Mouse (Mus musculus) left cerebral cortex, postnatal 14 days (tissue): Measurements from ENCODE around the gene Ldb2. TPM values are rescaled to one million over a fixed set of nuclear protein-coding genes. Genes with fewer than 3 reads are reported as not detected.
A peak's percentile ranks its signal among the peaks of the same experiment; 100 is the strongest.

Experiments
- DNase-seq, 2 experiments: peaks; one replicate each; pipeline ENCODE4 v3.0.0; 2021 to 2022; ENCODE audit warnings: low spot score in 2 of 2, mixed read lengths in 1 of 2
- intact Hi-C: fragments of 180-260 bp; cut with DNase I; formaldehyde crosslinking; loops from one replicate; pipeline ENCODE4 v1.15.1; 2025
- total RNA-seq, 2 experiments: library from RNA; stranded (reverse); gene quantifications; 2 replicates each; pipeline ENCODE4 v1.2.3; 2021

Ldb2 gene
- total RNA-seq, 2 experiments from 2014 or later = 57.4 to 66.5 TPM

DNA sequence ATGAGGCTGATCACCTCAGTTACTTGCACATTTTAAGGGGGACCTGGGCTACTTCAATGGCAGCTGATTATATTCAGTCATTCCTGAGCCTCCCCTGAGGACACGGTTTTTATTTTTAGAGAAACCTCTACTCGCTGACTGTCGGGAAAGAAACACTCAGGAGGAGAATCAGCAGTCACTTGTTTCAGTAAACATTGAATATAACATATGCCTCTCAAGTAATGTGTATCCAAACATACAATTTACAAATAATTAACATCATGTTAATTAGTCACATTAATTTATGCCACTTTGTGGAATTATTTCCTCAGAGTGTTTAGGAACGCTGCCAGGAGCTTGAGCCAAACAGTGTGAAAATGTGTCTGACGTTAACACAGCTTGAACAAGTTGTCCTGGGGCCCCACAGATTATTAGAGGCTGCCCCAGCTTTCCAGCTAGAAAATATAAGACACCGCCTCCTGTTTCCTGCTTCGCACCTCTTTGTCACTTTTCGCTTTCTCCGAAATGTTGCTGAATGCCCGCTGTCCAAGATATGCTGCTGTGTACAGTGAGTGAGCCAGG is 219.5 kb downstream of the Ldb2 start:
- intact Hi-C loops = no loop called here
- peak in 1 of 2 experiments; percentile 16 for DNase-seq

DNA sequence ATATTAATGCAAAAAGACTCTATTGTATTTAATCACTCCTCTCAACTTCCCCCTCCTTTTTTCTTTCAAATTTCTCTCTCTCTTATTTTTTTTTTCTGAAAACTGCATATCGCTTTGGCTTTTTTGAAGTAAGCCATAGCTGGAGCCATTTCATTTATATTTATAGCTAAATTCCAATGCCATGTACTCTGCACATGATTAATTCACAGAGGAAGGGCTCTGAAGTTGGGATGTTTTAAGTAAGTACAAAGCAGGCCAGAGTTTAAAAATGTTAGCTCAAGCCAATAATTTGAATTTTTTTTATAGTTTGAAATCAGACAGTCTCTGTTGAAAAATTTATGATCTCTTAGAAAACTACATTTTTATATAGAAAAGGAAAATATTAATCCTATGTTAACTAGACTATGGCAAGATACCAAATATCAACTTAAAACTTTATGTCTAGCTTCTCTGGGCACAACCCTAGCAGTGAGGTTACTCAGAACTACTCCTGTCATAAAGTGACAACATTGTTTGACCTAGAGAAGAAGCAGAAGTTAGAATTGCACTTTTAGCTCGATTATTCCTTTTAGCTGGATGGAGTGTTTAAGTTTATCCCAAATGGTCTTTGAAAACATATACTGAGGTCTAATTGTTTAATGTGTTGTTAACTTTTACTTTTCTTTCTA is 222.7 kb downstream of the Ldb2 start:
- DNase-seq = no peak
- intact Hi-C loops = no loop called here

DNA sequence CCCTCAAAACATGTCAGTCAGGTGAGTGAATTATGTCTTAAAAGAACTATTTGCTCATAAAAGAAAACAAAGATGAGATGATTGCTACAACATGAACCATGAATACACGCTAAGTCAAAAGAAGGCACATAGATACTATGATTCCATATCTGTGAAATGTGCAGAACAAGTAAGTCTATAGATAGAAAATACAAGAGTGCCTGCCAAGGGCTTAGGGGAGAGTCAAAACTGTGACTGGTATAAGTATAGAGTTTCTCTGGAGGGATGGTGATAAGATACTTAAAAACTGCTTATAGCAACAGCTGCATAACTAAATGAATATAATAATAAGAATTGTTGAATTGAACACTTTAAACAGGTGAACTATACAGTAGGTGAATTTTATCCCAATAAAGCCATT is 224.8 kb downstream of the Ldb2 start:
- no peak for DNase-seq
- intact Hi-C loops = no loop called here

DNA sequence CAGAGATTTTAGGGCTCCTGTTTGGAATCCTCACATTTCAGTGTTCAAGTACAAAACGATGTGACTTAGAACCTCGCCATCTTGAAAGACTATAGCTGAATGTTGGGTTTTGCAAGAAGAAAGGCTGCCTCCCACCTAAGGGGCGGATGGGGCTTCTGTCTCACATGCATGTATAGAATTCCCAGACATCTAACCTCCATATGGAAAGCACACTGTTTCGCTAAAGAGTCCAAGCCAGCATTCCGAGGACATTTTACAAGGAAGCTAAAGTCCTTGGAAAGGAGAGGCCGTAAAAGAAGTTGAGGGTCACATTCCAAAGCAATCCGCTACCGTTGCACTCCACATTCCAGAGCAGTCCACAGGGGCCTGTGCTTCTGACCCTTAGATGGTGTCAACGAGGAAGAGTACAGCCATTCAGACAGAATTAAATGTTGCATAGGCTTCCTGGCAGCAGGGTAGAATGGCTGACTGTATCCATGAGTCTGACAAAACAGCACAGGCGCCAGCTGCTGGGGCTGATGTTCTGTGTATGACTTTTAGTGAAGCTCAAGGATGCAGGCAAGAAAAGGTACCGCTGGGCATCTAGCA is 245.6 kb downstream of the Ldb2 start:
- intact Hi-C loops = no loop called here
- no peak for DNase-seq

DNA sequence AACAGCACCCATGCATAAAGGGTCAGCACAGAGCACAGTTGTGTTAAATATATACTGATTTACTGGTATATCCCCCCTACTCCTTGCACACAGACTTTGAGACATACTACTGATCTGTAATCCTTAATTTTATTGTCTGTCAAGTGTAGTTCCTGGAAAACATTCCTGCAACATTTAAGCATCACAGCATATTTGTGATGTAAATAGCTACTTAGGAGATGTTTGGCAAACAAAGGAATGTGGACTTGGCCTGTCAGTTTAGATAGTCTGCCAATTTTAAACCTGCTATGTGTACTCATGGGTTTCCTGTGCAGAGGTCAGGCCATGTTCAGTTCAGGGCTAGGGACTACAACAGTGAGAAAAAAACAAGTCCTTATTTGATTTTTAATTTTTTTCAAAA is 246.3 kb downstream of the Ldb2 start:
- intact Hi-C loops = no loop called here
- no peak for DNase-seq

DNA sequence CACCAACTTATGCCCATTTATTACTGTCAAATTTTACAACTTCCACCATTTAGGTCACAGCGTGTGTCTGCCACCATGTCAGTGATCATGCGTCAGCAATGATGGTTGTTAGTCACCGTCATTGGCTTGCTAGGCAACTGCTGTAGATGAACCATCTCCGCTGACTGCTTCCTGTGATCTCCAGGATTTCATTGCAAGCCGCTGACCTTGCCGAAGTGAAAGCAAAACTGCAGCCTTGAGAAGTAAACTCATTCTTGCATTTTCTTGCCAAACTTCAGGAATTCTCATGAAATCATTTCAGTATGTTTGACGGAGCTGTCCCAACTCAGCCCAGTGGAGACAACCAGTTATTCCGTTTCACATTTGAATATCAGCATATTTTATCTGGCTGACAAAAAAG is 247.4 kb downstream of the Ldb2 start:
- no peak for DNase-seq
- intact Hi-C loops = no loop called here

DNA sequence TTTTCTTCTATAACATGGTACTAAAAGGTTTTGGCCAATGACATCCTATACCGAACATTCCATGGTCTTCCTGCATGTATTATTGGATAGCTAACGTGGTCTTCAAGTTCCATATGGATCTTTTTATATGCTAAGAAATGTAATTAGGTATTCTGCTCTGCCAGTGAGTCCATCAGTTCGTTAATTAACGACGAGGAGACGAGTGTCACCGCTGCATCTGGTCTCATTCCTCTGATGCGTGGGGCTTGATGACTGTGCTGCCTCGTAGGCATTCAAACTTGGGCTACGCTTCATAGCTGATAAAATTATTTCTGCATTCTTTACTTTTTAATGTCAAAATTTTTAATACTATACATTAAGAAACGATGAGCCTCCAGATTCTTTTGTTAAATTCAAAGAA is 251.0 kb downstream of the Ldb2 start:
- intact Hi-C loops = no loop called here
- DNase-seq = no peak

DNA sequence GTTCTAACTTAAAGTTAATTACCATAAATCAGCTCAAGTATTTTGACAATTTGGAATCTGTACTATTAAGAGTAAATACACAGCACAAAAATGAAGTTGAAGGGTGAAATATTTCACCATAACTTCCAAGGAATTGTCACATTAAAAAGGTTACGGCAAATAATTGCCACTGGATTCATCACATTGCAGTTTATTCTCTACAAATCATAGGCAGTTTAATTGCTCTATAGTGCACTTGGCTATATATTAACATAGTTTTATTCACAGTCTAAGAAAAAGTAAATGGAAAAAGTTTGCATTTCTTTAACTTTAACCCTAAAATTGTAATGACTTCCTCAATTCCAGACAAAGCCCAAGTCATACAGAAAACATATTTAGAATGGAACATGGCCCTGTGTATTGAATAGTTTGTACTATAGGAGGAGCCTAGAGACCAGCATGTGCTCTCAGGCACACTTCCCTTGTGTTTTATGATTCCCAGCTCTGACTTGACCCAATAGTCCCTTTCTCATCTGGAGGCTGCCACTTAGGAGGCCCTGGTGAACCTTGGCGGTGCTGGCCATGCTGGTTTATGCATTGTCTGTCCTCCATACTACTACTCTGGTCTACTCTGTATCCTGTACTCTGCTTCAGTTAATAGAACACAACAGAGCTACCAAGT is 255.9 kb downstream of the Ldb2 start:
- no peak for DNase-seq
- intact Hi-C loops = no loop called here

DNA sequence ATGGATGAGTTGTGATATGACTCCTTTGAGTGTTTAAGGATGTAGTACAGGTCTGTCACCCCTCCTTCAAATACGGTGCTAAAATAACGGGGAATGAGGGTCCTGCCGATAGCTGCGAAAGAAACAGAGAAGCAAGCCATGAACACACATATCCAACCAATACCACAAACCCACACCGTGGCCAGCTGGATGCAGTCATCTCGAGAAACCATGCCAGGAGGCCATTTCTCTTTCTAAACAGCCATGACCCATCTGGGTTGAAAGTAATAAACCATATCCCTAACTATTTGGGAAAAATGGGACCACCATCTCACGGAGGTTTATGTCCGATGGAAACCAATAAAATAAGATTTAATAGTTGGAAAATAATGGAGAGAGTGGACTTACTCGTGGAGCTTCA is 257.7 kb downstream of the Ldb2 start:
- intact Hi-C loops = no loop called here
- no peak for DNase-seq

DNA sequence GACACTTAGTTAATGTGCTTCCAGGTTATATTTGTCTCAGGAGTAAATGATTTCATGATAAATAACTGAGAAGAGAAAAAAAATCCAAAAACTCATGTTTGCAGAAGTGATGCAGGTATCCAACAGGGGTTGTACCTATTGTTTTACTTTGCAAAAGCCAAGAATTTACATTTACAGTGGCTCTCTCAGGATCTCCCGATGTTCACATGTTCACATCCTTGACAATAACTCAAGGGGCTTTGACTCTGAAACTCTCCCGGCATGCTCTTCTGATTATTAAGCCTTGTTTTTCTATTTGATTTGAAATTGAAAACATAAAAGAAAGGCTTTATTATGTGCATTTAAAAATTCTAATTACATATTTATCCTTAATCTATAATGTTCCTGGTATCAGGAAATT is 260.8 kb downstream of the Ldb2 start:
- DNase-seq = no peak
- intact Hi-C loops = no loop called here

DNA sequence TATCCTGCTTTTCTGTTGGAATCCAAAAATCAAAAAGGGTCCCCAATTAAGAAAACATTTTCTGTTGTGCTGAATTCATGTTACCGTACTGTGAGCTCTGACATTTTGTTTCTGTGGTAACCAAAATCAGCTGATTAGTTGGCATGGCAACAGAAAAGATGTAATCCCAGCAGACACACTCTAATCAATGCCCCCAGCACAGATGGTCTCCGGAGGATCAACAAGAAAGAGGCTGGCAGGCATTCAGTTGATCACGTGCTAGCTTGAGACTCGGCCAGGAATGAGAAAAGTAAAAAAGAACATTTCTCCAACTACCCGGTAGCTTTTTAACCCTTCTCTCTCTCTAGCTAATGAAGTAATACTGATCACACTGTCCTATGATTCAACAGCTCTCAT is 261.5 kb downstream of the Ldb2 start:
- peak; percentile 89 to 95 for DNase-seq
- intact Hi-C loops = no loop called here

DNA sequence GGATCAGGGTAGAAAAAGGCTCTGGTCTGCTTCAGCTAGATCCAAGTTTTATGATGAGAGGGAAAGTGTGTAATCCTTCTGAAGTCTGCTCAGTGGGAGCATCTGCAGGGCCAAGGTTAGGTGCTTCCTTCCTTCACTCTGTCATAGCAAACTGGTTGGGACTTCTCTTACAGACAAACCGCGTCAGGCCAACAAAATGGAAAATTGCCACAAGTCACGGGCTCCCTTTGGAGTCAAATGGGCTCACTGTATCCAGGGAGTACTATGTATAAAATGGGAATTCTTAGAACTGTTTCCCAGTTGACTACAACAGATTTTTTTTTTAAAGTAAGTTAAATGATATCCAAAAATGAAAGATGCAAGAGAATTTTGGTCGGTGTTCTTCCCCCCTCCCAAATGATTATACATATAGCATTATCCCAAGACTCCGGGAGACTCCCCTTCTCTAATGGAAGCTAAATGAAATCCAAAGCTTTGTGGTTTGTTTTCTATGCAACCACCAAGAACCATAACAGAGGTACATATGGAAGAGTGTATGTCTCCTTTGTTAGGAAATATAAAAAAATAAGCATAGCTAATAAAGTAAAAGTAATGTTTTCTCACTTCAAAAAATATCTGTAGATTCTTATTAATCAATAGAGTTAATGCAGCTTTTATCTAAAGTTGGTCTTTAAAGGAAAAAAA is 262.0 kb downstream of the Ldb2 start:
- DNase-seq = no peak
- intact Hi-C loops = no loop called here

DNA sequence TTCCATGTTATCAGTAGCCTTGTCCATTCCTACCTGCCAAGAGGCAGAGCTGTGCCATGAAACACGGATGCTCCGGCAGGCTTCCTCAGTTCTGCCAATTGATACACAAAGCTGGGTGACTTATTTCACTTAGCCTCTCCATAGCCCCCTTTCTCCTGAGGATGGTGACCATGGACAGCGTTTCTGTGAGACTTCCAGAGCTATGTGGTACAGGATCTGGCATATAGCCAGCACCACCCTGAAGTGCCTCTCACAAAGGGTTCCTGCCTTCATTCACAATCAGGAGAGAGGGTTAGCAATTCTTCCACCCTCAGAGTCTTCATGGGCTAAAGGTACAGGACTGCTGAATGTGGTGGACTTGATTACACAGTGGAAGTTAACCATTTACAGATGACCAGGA is 270.0 kb downstream of the Ldb2 start:
- no peak for DNase-seq
- intact Hi-C loops = no loop called here

DNA sequence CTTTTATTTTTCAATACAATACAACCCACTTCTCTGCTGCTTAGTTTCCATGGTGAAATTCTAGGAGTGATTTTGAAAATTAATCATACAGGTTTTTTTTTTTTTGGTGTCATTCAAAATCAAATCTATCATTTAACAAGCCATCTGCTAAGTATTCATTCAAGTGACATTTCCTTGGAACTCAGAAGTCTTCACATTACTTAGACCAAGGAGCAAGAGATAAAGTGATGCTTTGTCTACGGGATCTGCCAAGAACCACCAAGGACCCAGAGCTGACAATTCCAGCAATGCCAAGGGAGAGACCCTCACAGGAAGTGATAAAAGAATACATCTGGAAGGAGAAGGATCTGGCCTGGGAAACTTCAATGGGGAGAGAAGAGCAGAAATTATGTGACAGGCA is 270.5 kb downstream of the Ldb2 start:
- intact Hi-C loops = no loop called here
- DNase-seq = no peak

DNA sequence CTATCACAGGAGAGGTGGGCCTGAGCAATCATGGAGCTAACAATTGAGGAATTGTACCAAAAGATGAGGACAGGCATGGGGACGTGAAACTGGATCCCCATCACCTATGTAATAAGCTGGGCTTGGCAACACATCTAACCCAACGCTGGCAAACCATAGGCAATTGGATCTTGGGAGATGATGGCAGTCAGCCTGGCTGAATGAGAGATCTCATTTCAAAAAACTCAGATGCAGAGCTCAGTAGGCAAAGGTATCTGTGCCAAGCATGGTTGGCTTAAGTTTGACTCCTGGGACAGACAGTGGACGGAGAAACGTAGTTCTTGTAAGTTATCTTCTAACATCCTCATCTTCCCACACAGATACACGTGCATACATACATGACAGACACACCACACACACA is 294.3 kb downstream of the Ldb2 start:
- no peak for DNase-seq
- intact Hi-C loops = no loop called here

DNA sequence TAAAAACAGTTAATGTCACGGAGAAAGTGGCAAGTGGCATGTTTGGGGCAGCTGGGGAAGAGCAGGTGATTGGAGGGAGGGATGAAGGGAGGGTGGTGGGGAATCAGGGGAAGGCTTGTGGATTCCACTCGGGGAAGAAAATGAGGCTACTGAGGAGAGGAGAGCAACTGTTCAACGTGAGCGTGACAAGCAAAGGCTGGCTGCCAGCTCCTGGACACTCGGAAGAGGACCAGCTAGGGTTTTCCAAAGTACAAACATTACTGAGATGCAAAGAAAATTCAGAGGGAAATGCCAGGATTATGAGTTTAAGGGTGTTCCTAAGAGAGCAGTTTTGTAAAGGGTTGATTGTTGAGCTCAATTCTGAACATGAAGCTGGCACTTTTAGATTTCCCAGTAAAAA is 294.7 kb downstream of the Ldb2 start:
- intact Hi-C loops = no loop called here

DNA sequence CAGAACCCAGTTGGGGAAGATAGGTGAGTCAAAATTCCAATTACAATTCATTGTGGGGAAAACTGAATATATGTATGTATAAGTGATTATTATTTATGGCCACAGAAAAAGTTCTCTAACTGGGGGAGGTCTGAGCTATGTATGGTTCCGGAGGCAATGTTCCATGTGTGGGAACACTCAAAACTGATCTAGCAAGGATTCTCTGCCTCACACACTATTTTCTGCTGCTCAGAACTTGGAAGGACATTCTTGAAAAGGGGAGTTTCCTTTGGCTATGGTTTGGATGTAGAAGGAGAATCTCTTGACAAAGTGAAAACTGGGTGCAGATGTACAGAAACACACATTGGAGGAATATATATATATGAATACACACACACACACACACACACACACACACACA is 301.3 kb downstream of the Ldb2 start:
- intact Hi-C loops = no loop called here
- DNase-seq = peak in 1 of 2 experiments; percentile 41

More for the DNA sequence above, 294.7 kb downstream of the Ldb2 start:
- DNase-seq = no peak

DNA sequence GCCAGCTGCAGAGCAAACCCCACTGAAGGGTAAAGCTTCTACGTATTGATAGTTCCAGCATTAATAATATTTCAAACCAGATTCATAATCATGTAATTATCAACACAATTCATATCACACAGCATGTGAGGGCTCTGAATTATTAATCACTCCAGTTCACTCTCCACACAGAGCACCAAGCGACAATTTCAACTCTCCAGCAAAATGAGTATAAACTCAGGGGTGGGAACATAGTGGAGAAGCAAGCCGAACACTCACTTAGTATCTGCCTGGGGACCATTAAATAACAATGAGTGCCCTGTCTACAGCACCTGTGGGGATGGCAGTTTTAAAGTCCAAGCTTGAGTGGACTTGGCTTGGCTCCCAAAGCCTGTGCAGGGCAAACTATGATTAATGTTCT is 302.6 kb downstream of the Ldb2 start:
- intact Hi-C loops = no loop called here
- DNase-seq = no peak

DNA sequence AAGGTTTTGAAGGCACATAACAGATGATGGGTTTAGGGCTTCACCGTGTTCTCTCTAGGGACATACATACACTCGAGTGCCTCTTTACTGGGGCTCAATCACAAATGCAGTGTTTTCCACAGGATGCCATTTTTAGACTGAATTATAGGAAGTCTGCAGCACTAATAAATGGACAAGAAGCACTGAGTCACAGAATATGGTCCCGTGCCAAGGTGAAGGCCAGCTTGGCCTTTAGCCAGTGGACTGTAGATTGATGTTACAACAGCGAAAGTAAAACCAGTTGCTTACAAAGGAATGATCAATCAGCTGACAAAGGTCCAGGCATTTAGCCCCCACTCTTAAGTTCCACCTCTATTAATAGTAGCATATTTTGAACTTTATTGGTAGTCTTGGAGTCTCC is 304.4 kb downstream of the Ldb2 start:
- intact Hi-C loops = no loop called here
- no peak for DNase-seq

DNA sequence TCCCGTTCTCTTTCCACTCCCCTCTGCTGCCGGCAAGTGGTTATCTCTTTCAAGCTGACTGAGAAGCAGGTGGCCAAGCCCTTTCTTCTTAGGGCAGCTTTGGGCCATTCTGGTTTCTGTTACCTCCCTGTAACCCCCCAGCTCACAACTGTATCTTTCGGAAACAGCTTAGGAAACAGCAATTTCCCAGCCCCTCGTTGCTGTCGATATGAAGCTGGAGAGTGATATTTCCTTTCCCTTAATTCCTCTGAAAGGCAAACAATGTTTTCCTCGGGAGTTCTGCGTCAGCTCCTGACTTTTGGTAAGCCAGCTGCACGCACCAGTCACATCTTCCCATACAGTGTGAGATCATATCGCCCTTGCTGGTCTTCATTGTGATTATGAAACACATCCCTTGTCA is 305.3 kb downstream of the Ldb2 start:
- intact Hi-C loops = no loop called here
- DNase-seq = no peak
